Mouse (Mus musculus) midbrain, postnatal 0 days (tissue): ENCODE results near the gene Acoxl. TPM values are rescaled to one million over a fixed set of nuclear protein-coding genes. Genes with fewer than 3 reads are reported as not detected.

ENCODE experiments used
- ATAC-seq: fragments of 200-750 bp; cut with Nextera tagmentation; 2 replicates; pipeline ENCODE4 v1.8.0; 2017; ENCODE audit warnings: moderate number of reproducible peaks, mild to moderate bottlenecking, moderate TSS enrichment, moderate library complexity; ENCODE audit not compliant: low FRiP score
- DNase-seq: peaks from one replicate; pipeline ENCODE4 v3.0.0-alpha.2; 2015; ENCODE audit warnings: low spot score
- H3K27ac ChIP-seq: fragments of 300-500 bp; sonication (generic); 2 replicates; pipeline ENCODE4 v1.5.1; 2014; ENCODE audit warnings: low read depth, mild to moderate bottlenecking, low read length, mixed read lengths
- H3K27me3 ChIP-seq: fragments of 300-500 bp; sonication (generic); 2 replicates; pipeline ENCODE4 v1.6.1; 2014; ENCODE audit warnings: low read length, control low read depth, mixed read lengths; ENCODE audit not compliant: insufficient read depth
- H3K36me3 ChIP-seq: fragments of 300-500 bp; sonication (generic); 2 replicates; pipeline ENCODE4 v1.6.1; 2014; ENCODE audit warnings: low read length, control low read depth, mixed read lengths; ENCODE audit not compliant: insufficient read depth
- H3K4me1 ChIP-seq: fragments of 300-500 bp; sonication (generic); 2 replicates; pipeline ENCODE4 v1.6.1; 2014; ENCODE audit warnings: mild to moderate bottlenecking, control low read depth, antibody characterized with exemption, low read length, mixed read lengths; ENCODE audit not compliant: insufficient read depth
- H3K4me2 ChIP-seq: fragments of 300-500 bp; sonication (generic); 2 replicates; pipeline ENCODE4 v1.6.1; 2014; ENCODE audit warnings: low read depth, mild to moderate bottlenecking, low read length, mixed read lengths; ENCODE audit not compliant: poor library complexity, severe bottlenecking
- H3K4me3 ChIP-seq: fragments of 300-500 bp; sonication (generic); 2 replicates; pipeline ENCODE4 v1.5.1; 2014; ENCODE audit warnings: low read depth, mild to moderate bottlenecking, low read length, moderate library complexity
- H3K9ac ChIP-seq: fragments of 300-500 bp; sonication (generic); replicated peaks from 2 replicates; pipeline ENCODE4 v1.6.1; 2014; ENCODE audit warnings: mild to moderate bottlenecking, low read length, moderate library complexity, mixed read lengths; ENCODE audit not compliant: poor library complexity, severe bottlenecking
- H3K9me3 ChIP-seq: fragments of 300-500 bp; sonication (generic); 2 replicates; pipeline ENCODE4 v1.6.1; 2016; ENCODE audit warnings: low read length, control low read depth
- CTCF ChIP-seq: IDR thresholded peaks from 2 replicates; pipeline ENCODE4 v1.5.1; 2016; ENCODE audit warnings: antibody characterized with exemption, mild to moderate bottlenecking
- WGBS: fragments of 180-500 bp; shearing (Covaris S2); extraction: QIAGEN DNeasy Blood & Tissue Kit; methylation state at CpG from one replicate; pipeline ENCODE4 v1.1.7; 2014; 5-methylcytosine and 5-hydroxymethylcytosine counted together
- polyA plus RNA-seq: library from polyadenylated mRNA; unstranded; fragments of >200 nt; fragmentation: Nextera tagmentation; extraction: Ambion mirVana; gene quantifications from 2 replicates; pipeline ENCODE4 v1.2.1, GENCODE M21; 2015
- total RNA-seq: library from RNA; depleted of rRNA; stranded (reverse); fragments of >200 nt; gene quantifications from 2 replicates; pipeline ENCODE4 v1.2.3, GENCODE M21; 2014

Acoxl gene
- total and polyA plus RNA-seq, 2 experiments from 2014 or later = 0.05 to 0.12 TPM

- DNase-seq (no peak), ATAC-seq (no peak)
- H3K27me3 ChIP-seq = peaks cover 28% of the 10 kb centered on the region
- no peaks in the 10 kb centered on the region for H3K36me3 ChIP-seq
- 2% methylated on average over 40 of the region's 40 CpGs for WGBS
- H3K9ac ChIP-seq = no peak overlapping the region
- H3K27ac ChIP-seq = no peak overlapping the region
- peak overlapping the region; percentile 98 for H3K4me2 ChIP-seq
- H3K9me3 ChIP-seq = no peaks in the 10 kb centered on the region
- TF ChIP-seq CTCF = peak; percentile 37
- H3K4me3 ChIP-seq = peak overlapping the region; percentile 66; the same call in 1 of the 2 replicates
- H3K4me1 ChIP-seq = peaks cover 17% of the 10 kb centered on the region; the same call in 1 of the 2 replicates
Observed at GRCm38 (mm10) chr2:128122891-128123771, 284.5 kb downstream of the Acoxl start.

GRCm38 (mm10) chr2:128123921-128124683 is 285.4 kb downstream of the Acoxl start:
- DNase-seq (no peak), ATAC-seq (no peak)
- peaks cover 28% of the 10 kb centered on the region for H3K27me3 ChIP-seq
- TF ChIP-seq CTCF = no peak
- H3K36me3 ChIP-seq = no peaks in the 10 kb centered on the region
- WGBS = 3% methylated on average over 23 of the region's 23 CpGs
- peak overlapping the region; percentile 66; the same call in 1 of the 2 replicates for H3K4me3 ChIP-seq
- H3K27ac ChIP-seq = no peak overlapping the region
- no peak overlapping the region for H3K9ac ChIP-seq
- H3K9me3 ChIP-seq = no peaks in the 10 kb centered on the region
- H3K4me2 ChIP-seq = peak overlapping the region; percentile 98
- H3K4me1 ChIP-seq = peaks cover 17% of the 10 kb centered on the region; the same call in 1 of the 2 replicates

GRCm38 (mm10) chr2:128124693-128125092 is 286.0 kb downstream of the Acoxl start:
- no peaks in the 10 kb centered on the region for H3K9me3 ChIP-seq
- H3K9ac ChIP-seq = no peak overlapping the region
- H3K4me3 ChIP-seq = peak overlapping the region; percentile 66
- WGBS = 4% methylated on average over 15 of the region's 15 CpGs
- DNase-seq (no peak), ATAC-seq (no peak)
- H3K36me3 ChIP-seq = no peaks in the 10 kb centered on the region
- peak overlapping the region; percentile 98 for H3K4me2 ChIP-seq
- peaks cover 28% of the 10 kb centered on the region for H3K27me3 ChIP-seq
- H3K4me1 ChIP-seq = peaks cover 17% of the 10 kb centered on the region; the same call in 1 of the 2 replicates
- no peak overlapping the region for H3K27ac ChIP-seq
- TF ChIP-seq CTCF = no peak

- H3K4me3 ChIP-seq = peak within 1 kb of the TSS; percentile 66
- peaks cover 17% of the 10 kb centered on the region; the same call in 1 of the 2 replicates for H3K4me1 ChIP-seq
- peak; percentile 80 for ATAC-seq
Observed at GRCm38 (mm10) chr2:128125635-128126470, 287.2 kb downstream of the Acoxl start, which contains the start of gene Bcl2l11. Gene Bcl2l11 (plus strand): TSS chr2:128126038.

GRCm38 (mm10) chr2:128126591-128127051 is 287.9 kb downstream of the Acoxl start:
- H3K9ac ChIP-seq = peak overlapping the region; percentile 42
- no peak for DNase-seq
- peak overlapping the region; percentile 66 for H3K4me3 ChIP-seq
- WGBS = 0% methylated on average over 32 of the region's 35 CpGs
- H3K36me3 ChIP-seq = no peaks in the 10 kb centered on the region
- H3K4me1 ChIP-seq = peaks cover 17% of the 10 kb centered on the region; the same call in 1 of the 2 replicates
- no peak for ATAC-seq
- H3K27ac ChIP-seq = no peak overlapping the region
- H3K4me2 ChIP-seq = peak overlapping the region; percentile 98
- H3K27me3 ChIP-seq = peaks cover 25% of the 10 kb centered on the region
- no peak for TF ChIP-seq CTCF
- no peaks in the 10 kb centered on the region for H3K9me3 ChIP-seq

More at GRCm38 (mm10) chr2:128125635-128126470, 287.2 kb downstream of the Acoxl start, which contains the start of gene Bcl2l11:
- Histone ChIP-seq H3K27me3 (peaks cover 28% of the 10 kb centered on the region), H3K36me3 (no peaks in the 10 kb centered on the region), H3K9me3 (no peaks in the 10 kb centered on the region), H3K27ac (peak within 1 kb of the TSS; percentile 13; the same call in 1 of the 2 replicates), H3K9ac (peak within 1 kb of the TSS; percentile 46), H3K4me2 (peak within 1 kb of the TSS; percentile 98)
- TF ChIP-seq CTCF = peak; percentile 68
- DNase-seq = peak; percentile 93
- under 1% methylated on average over 75 of the region's 76 CpGs for WGBS
